10 mouse cellular contexts compared by ENCODE assay signal in genomic region chr14:21402157-21402601, GRCm38 (mm10).
DNase-seq lines count a peak whose midpoint lies in the region; ATAC-seq and TF ChIP-seq lines count a peak whose summit lies in the region.
"Had no signal": no experiment of that assay in that cellular context is flagged by ENCODE, and none has a peak within 500 bp of the region (broad histone marks: within the 10 kb centered on the region; RNA-seq: fewer than 3 reads in every experiment).

No protein-coding gene starts in this region.

- H3K27ac ChIP-seq in forebrain, embryonic 16.5 days (ENCODE audit: low read length) = peak overlapping the region; percentile 88
- H3K27ac ChIP-seq in midbrain, embryonic 13.5 days = peak overlapping the region; percentile 33

- no peak for TF ChIP-seq CTCF in brain, embryonic 14.5 days (IDR thresholded peaks at IDR 0.05; ENCODE audit: borderline replicate concordance, extremely low read depth, insufficient read depth, insufficient read length)

- 10% methylated on average over 8 of the region's 8 CpGs for WGBS in forebrain, embryonic 16.5 days
- WGBS in midbrain, embryonic 13.5 days = 39% methylated on average over 8 of the region's 8 CpGs

- intact Hi-C loops in heart, postnatal 10 days (cut with DNase I) = no loop called here

- H3K9ac ChIP-seq in forebrain, embryonic 16.5 days (replicated peaks; ENCODE audit: low read depth, low read length) = peak overlapping the region; percentile 46; the same call in 1 of the 2 replicates
- H3K9ac ChIP-seq in midbrain, embryonic 13.5 days (replicated peaks) = no peak overlapping the region

- ATAC-seq in frontal cortex, adult (ENCODE audit: low TSS enrichment) = peak; percentile 47; the same call in 1 of the 2 replicates
- ATAC-seq in forebrain, embryonic 16.5 days = peak; percentile 91
- ATAC-seq in midbrain, embryonic 13.5 days = peak; percentile 70

- no peaks in the 10 kb centered on the region for H3K27me3 ChIP-seq in forebrain, embryonic 16.5 days (replicated peaks; ENCODE audit: control insufficient read depth, insufficient read depth, low read length)
- no peaks in the 10 kb centered on the region for H3K27me3 ChIP-seq in midbrain, embryonic 13.5 days

- H3K36me3 ChIP-seq in forebrain, embryonic 16.5 days (ENCODE audit: control insufficient read depth, insufficient read depth) = no peaks in the 10 kb centered on the region
- no peaks in the 10 kb centered on the region for H3K36me3 ChIP-seq in midbrain, embryonic 13.5 days

- no peak for DNase-seq in frontal cortex, postnatal 25 days (ENCODE audit: low spot score in 2 of 2)
- peak; percentile 96 for DNase-seq in brain, embryonic 14.5 days (ENCODE audit: low read depth)
- no peak for DNase-seq in heart, postnatal 10 days
- no peak for DNase-seq in heart, adult 9 months (ENCODE audit: low spot score in 2 of 2)
- DNase-seq in kidney, adult 18-20 months = no peak
- DNase-seq: B cell, adult 2 months; heart, postnatal 36 days had no signal

- H3K9me3 ChIP-seq in forebrain, embryonic 16.5 days (ENCODE audit: control insufficient read depth, low read length) = peaks cover 3% of the 10 kb centered on the region; the same call in 1 of the 2 replicates
- no peaks in the 10 kb centered on the region for H3K9me3 ChIP-seq in midbrain, embryonic 13.5 days

- no peak overlapping the region for H3K4me3 ChIP-seq in forebrain, embryonic 16.5 days (replicated peaks; ENCODE audit: low read length)
- H3K4me3 ChIP-seq in midbrain, embryonic 13.5 days (replicated peaks) = no peak overlapping the region

- TF ChIP-seq POLR2A in brain, embryonic 14.5 days (IDR thresholded peaks at IDR 0.05; ENCODE audit: borderline replicate concordance, extremely low read depth, insufficient read depth, insufficient read length, poor library complexity, severe bottlenecking) = no peak

- peak overlapping the region; percentile 28 for H3K4me2 ChIP-seq in forebrain, embryonic 16.5 days (ENCODE audit: low read length)
- no peak overlapping the region for H3K4me2 ChIP-seq in midbrain, embryonic 13.5 days (replicated peaks)

- peaks cover 16% of the 10 kb centered on the region for H3K4me1 ChIP-seq in forebrain, embryonic 16.5 days (replicated peaks; ENCODE audit: control insufficient read depth, insufficient read depth, low read length)
- H3K4me1 ChIP-seq in midbrain, embryonic 13.5 days (replicated peaks) = peaks cover 17% of the 10 kb centered on the region
